Mouse (Mus musculus): ENCODE results near the gene Rgl1.

DNA sequence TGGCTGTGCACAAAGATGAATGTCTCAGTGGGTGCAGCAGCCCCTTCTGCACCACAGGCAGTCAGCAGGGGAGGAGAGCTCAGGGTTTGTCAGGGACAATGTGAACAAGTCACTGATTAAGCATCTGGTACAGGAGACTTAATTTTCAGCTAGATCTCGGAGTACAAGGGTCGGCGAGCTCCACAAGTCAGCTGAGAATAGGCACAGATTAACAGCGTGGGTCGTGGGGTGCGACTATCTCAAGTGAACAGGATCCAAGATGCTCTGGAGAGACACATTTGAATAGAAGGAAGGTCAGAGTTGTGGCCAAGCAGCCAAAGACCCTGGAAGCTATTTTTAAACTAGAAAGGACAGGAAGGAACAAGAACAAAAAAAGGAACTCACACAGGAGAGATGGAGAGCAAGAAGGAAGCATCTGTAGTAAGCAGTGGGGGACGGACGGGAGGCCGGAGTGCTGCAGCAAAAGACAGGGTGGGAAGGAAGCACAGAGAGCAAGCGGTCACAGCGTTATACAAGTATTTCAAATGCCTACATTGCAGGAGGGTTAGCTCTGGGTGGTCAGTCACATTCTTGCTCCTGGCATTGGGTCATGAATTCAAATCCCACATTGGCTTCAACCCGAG, 153.5 kb downstream of the Rgl1 start:
- TF ChIP-seq POLR2A (IDR thresholded peaks at IDR 0.05; ENCODE audit: insufficient read depth, low read length) (no peak), CTCF (IDR thresholded peaks at IDR 0.05; ENCODE audit: low read depth, low read length) (no peak)
